Mouse (Mus musculus): ENCODE measurements around the gene Sgk2. TPM values are rescaled to one million over a fixed set of nuclear protein-coding genes. Genes with fewer than 3 reads are reported as not detected.

Sgk2 gene
- 1.4 and 2.0 TPM in 2 replicates for polyA plus RNA-seq (2015; fragmentation: Nextera tagmentation; extraction: Ambion mirVana)

DNA sequence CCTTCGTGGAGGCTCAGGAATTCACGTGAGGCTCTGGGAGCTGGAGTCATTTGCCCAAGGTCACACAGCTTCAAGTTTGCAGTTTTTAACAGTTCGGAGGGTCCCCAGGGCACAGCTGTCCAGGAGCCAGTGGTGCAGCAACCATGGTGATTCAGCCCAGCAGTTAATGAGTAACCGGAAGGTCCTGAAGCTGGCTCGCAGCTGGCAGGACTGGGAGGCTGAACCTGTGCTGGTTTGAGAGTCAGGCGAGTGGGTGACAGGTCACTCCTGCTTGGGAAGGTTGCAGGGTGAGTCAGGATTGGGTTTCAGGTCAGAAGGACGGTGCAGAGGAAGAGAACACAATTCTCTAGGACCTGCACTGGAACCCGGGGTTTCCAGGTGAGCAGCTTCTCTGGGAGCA is at the start of gene Sgk2:
Gene Sgk2 (plus strand): TSS at position 113 of the 400 bp plus-strand sequence.

DNA sequence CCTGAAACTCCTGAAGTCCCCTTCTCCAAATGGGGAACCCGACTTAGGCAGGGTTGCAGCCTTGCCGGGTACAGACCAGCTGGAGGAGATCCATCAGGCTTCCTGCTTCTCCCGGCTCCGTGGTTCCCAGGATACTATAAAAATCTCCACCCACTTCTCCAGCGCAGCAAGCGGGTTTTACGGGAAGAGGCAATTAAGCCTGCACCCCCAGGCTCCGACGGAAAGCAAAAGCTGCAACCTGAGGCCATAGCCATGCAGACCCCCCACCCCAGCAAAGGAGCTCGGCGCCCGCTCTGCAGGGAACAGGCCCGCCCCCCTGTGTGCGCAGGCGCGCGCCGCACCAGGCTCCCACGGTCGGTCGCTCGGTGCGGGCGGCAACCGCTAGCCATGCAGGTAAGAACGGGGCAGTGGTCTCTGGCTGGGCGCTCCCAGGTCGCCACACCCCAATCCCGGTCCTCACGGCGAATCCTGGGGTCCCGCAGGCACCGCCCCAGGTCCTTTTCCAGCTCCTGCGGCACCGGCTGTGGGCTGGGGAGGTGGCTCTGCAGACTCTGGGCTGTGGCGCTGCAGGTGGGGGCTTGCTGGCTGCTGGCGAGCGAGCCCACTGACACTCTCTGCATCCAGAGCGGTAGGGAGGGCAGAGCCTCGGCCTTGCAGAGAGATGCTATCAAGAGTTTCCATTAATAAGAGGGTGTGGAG is 43.8 kb upstream of the Sgk2 start, which contains the start of gene L3mbtl1:
Gene L3mbtl1 (plus strand): TSS at position 325 of the 699 bp plus-strand sequence.

DNA sequence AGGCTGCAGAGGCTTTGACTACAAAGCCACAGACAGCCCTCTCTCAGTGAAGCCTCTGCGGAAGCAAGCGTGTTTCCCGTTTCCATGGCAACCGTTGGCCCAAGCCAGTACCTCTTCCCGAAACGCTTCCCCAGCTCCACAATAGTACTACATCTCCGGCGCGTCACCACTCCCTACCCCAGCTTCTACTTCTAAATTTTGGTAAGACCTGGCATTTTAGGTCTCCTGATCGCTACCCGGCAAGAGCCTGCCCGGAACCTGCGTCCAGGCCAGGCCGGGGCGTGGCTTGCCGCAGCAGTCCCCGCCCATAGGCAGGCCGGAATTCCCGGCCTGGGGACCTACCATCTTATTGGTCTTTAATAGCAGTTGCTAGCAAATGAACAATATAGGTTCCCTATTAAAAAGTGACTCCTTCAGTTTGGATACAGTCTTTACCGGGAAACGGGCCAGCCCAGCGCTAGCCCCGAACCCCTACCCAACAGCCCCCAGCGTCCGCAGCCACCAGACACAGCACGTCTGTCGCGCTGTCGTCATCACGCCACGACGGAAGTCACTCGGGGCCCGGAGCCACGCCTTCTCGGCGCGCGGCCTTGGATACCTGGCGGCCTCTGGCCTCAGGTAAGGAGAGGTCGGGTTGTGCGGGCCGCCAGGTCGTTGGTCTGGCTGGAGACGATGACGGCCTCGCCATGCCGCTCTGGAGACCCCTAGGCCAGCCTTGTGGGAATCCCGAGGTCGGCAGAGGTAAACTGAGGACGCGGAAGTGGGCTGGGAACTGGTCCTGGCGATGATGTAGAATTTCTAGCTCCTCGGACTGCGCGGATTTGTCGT is 30.0 kb downstream of the Sgk2 start, which contains the start of gene Ift52:
Gene Ift52 (plus strand): TSS at position 439 of the 828 bp plus-strand sequence.

DNA sequence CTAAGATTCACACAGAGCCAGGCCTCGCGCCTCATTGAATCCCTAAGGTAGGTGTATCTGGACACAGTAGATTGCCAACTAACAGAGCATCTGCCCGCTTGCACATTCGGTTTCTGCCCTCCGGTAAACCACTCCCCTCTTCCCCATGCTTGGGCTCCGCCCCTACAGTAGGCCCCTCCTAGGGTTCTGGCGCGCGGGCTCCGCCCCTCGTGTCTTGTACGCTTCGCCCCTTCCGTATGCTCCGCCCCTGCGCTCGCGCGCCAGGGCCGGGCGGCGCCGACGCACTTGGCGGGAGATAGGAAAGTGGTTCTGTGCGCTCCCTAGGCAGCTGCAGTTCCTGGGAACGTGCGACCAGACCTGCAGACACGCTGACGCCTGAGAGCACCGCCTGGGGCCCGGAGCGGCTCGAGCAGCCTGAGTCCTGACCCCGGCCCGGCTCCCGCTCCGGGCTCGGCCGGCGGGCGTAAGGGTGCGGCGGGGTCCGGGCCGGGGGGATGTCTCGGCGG is 67.3 kb downstream of the Sgk2 start, which contains the start of gene Mybl2:
Gene Mybl2 (plus strand): TSS at position 353 of the 506 bp plus-strand sequence.

Other genes with a start within 250 kb of the Sgk2 start
- gene Srsf6, start 55.8 kb upstream of the Sgk2 start, polyA plus RNA-seq (2015; fragmentation: Nextera tagmentation; extraction: Ambion mirVana) = 68.2 and 101 TPM in 2 replicates
- 0.18 and 0.68 TPM in 2 replicates for gene L3mbtl1, start 43.9 kb upstream of the Sgk2 start, polyA plus RNA-seq (2015; fragmentation: Nextera tagmentation; extraction: Ambion mirVana)
- gene Ift52, start 30.0 kb downstream of the Sgk2 start, polyA plus RNA-seq (2015; fragmentation: Nextera tagmentation; extraction: Ambion mirVana) = 40.7 and 66.5 TPM in 2 replicates
- 5.9 and 8.4 TPM in 2 replicates for gene Mybl2, start 67.4 kb downstream of the Sgk2 start, polyA plus RNA-seq (2015; fragmentation: Nextera tagmentation; extraction: Ambion mirVana)
- not detected in 2 replicates for gene Gtsf1l, start 100.5 kb downstream of the Sgk2 start, polyA plus RNA-seq (2015; fragmentation: Nextera tagmentation; extraction: Ambion mirVana)
- 8.6 and 11.5 TPM in 2 replicates for gene Tox2, start 215.8 kb downstream of the Sgk2 start, polyA plus RNA-seq (2015; fragmentation: Nextera tagmentation; extraction: Ambion mirVana)

Measured in adrenal gland, postnatal 0 days (tissue).